In the genomic region with DNA sequence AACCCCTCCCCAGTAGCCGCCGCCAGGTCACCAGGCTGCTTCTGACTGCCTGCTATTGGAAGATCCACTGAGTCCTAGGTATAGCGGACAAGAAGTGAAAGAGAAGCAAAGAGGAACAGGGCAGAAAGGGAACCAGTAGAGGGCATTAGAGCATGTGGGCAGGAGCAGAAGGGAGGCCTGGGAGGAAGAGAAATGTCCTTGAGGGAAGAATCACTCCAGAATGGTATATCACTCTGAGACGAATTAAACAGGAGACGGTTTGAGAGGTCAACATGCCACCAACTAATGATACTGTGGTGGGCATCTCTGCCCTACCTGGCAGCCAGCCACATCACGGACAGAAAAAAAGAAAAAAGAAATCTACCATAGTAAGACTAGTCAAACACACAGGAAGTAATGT, we compare ENCODE assay signal across 12 mouse cellular contexts. TPM values are rescaled to one million over a fixed set of nuclear protein-coding genes. Genes with fewer than 3 reads are reported as not detected.
A peak's percentile ranks its signal among the peaks of the same experiment; 100 is the strongest.
DNase-seq lines count a peak whose midpoint lies in the region; ATAC-seq and TF ChIP-seq lines count a peak whose summit lies in the region.
"Had no signal": no experiment of that assay in that cellular context is flagged by ENCODE, and none has a peak within 500 bp of the region (broad histone marks: within the 10 kb centered on the region; RNA-seq: fewer than 3 reads in every experiment).

No protein-coding gene starts in this region.

- peak; percentile 39; the same call in 1 of the 2 replicates for TF ChIP-seq CTCF in liver, adult 2 months (IDR thresholded peaks at IDR 0.05; ENCODE audit: low read depth, low read length)

- no peak overlapping the region for H3K9ac ChIP-seq in forebrain, embryonic 13.5 days
- no peak overlapping the region for H3K9ac ChIP-seq in liver, adult 2 months (ENCODE audit: low read depth, low read length)
- H3K9ac ChIP-seq in liver, embryonic 12.5 days: no peak overlapping the region
- H3K9ac ChIP-seq: midbrain, embryonic 15.5 days had no signal

- peaks cover 43% of the 10 kb centered on the region for H3K4me1 ChIP-seq in forebrain, embryonic 10.5 days
- H3K4me1 ChIP-seq in forebrain, embryonic 13.5 days: peaks cover 44% of the 10 kb centered on the region
- H3K4me1 ChIP-seq in liver, adult 2 months (ENCODE audit: control insufficient read depth, insufficient read depth, low read length): no peaks in the 10 kb centered on the region
- H3K4me1 ChIP-seq in liver, embryonic 12.5 days: no peaks in the 10 kb centered on the region

- no peak for ATAC-seq in forebrain, embryonic 13.5 days
- no peak for ATAC-seq in liver, embryonic 12.5 days
- ATAC-seq in megakaryocyte, adult 5-6 weeks (ENCODE audit: poor library complexity, severe bottlenecking): peak; percentile 92
- ATAC-seq: midbrain, embryonic 15.5 days had no signal

- H3K9me3 ChIP-seq in forebrain, embryonic 10.5 days: no peaks in the 10 kb centered on the region
- no peaks in the 10 kb centered on the region for H3K9me3 ChIP-seq in forebrain, embryonic 13.5 days (replicated peaks)
- no peaks in the 10 kb centered on the region for H3K9me3 ChIP-seq in liver, embryonic 12.5 days (replicated peaks)
- H3K9me3 ChIP-seq: midbrain, embryonic 15.5 days had no signal

- no peak for DNase-seq in forebrain, embryonic 10.5 days (ENCODE audit: extremely low spot score, low spot score)
- peak; percentile 16 for DNase-seq in liver, adult 2 months (ENCODE audit: extremely low read depth, low read depth, low spot score)
- DNase-seq in cerebellum, adult 11-12 months: peak; percentile 40
- DNase-seq in left cerebral cortex, adult 9 months (ENCODE audit: low spot score in 2 of 2): no peak
- no peak for DNase-seq in kidney, postnatal 10 days
- DNase-seq: kidney, adult 8-10 months had no signal

- H3K36me3 ChIP-seq in forebrain, embryonic 10.5 days (replicated peaks): no peaks in the 10 kb centered on the region
- no peaks in the 10 kb centered on the region for H3K36me3 ChIP-seq in forebrain, embryonic 13.5 days (ENCODE audit: poor library complexity, severe bottlenecking)
- H3K36me3 ChIP-seq in liver, adult 2 months (ENCODE audit: control insufficient read depth, insufficient read depth, low read length): no peaks in the 10 kb centered on the region
- H3K36me3 ChIP-seq in liver, embryonic 12.5 days: no peaks in the 10 kb centered on the region
- H3K36me3 ChIP-seq: midbrain, embryonic 15.5 days had no signal

- no peak for TF ChIP-seq POLR2A in liver, adult 2 months (IDR thresholded peaks at IDR 0.05; ENCODE audit: extremely low read depth, insufficient read depth, low read length)

- H3K4me2 ChIP-seq in forebrain, embryonic 13.5 days: no peak overlapping the region
- no peak overlapping the region for H3K4me2 ChIP-seq in liver, embryonic 12.5 days
- H3K4me2 ChIP-seq: midbrain, embryonic 15.5 days had no signal

- H3K27me3 ChIP-seq in forebrain, embryonic 10.5 days (ENCODE audit: poor library complexity, severe bottlenecking): no peaks in the 10 kb centered on the region; the same call in 1 of the 2 replicates
- H3K27me3 ChIP-seq in forebrain, embryonic 13.5 days: no peaks in the 10 kb centered on the region
- H3K27me3 ChIP-seq in liver, adult 2 months (ENCODE audit: control insufficient read depth, insufficient read depth, low read length): no peaks in the 10 kb centered on the region
- no peaks in the 10 kb centered on the region for H3K27me3 ChIP-seq in liver, embryonic 12.5 days (replicated peaks)
- H3K27me3 ChIP-seq: midbrain, embryonic 15.5 days had no signal

- 91% methylated on average over 6 of the region's 6 CpGs for WGBS in forebrain, embryonic 10.5 days
- 89% methylated on average over 6 of the region's 6 CpGs for WGBS in forebrain, embryonic 13.5 days
- 85% methylated on average over 6 of the region's 6 CpGs for WGBS in liver, adult 2 months
- 66% methylated on average over 6 of the region's 6 CpGs for WGBS in liver, embryonic 12.5 days (ENCODE audit: insufficient replicate concordance)

- H3K79me2 ChIP-seq in liver, adult 2 months (ENCODE audit: control insufficient read depth, insufficient read depth, low read length): no peaks in the 10 kb centered on the region

- H3K4me3 ChIP-seq in forebrain, embryonic 10.5 days: no peak overlapping the region
- no peak overlapping the region for H3K4me3 ChIP-seq in forebrain, embryonic 13.5 days
- H3K4me3 ChIP-seq in liver, adult 2 months (ENCODE audit: insufficient read depth, low read depth, low read length): no peak overlapping the region
- H3K4me3 ChIP-seq in liver, embryonic 12.5 days: no peak overlapping the region
- H3K4me3 ChIP-seq: midbrain, embryonic 15.5 days had no signal

- peak overlapping the region; percentile 40; the same call in 1 of the 2 replicates for H3K27ac ChIP-seq in forebrain, embryonic 10.5 days
- H3K27ac ChIP-seq in forebrain, embryonic 13.5 days: no peak overlapping the region
- no peak overlapping the region for H3K27ac ChIP-seq in liver, adult 2 months (replicated peaks; ENCODE audit: insufficient read depth, low read depth, low read length)
- no peak overlapping the region for H3K27ac ChIP-seq in liver, embryonic 12.5 days
- H3K27ac ChIP-seq: midbrain, embryonic 15.5 days had no signal

RNA-seq across cellular contexts. Expression of a gene that starts 9.9 kb away (rescaled TPM):
- not detected in 2 replicates for polyA plus RNA-seq in forebrain, embryonic 10.5 days (2016; fragmentation: Nextera tagmentation; extraction: Ambion mirVana)
- 0.11 TPM in 1 of 2 replicates, not detected in the other for polyA plus RNA-seq in forebrain, embryonic 13.5 days (2015; fragmentation: Nextera tagmentation; extraction: Ambion mirVana)
- not detected in 2 replicates for total RNA-seq in liver, adult 2 months (2014; rRNA removed)
- not detected in 2 replicates for polyA plus RNA-seq in liver, adult 2 months (2012; rRNA removed)
- polyA plus RNA-seq in liver, embryonic 12.5 days (2016; fragmentation: Nextera tagmentation; extraction: Ambion mirVana): not detected in 2 replicates
- not detected in 2 replicates for total RNA-seq in megakaryocyte, adult 5-6 weeks (2015)
- not detected in 2 replicates for total RNA-seq in megakaryocyte, adult 5-6 weeks (2017)
- polyA plus RNA-seq: heart, embryonic 14.5 days; midbrain, embryonic 15.5 days; stomach, embryonic 14.5 days had no signal

Comparison
In these comparisons a context has a peak if more than half of its experiments do, and no peak if none do; other contexts are left out.
1. DNase-seq: peak in liver, adult 2 months (single experiment) and cerebellum, adult 11-12 months (single experiment); none in forebrain, embryonic 10.5 days (single experiment), left cerebral cortex, adult 9 months (0 of 2) and kidney, postnatal 10 days (single experiment).